Mouse (Mus musculus) intestine, embryonic 14.5 days (tissue): ENCODE data around the gene Slc44a4. TPM values are rescaled to one million over a fixed set of nuclear protein-coding genes. Genes with fewer than 3 reads are reported as not detected.
"Not testable (repeated sequence)": the region's sequence is repeated elsewhere in the genome, so short reads cannot be mapped to it uniquely, and the experiment has no call there.

Experiments used
- ATAC-seq: fragments of 200-750 bp; cut with Nextera tagmentation; replicated peaks from 2 replicates; pipeline ENCODE4 v1.8.0; 2017; ENCODE audit warnings: low read depth, moderate number of reproducible peaks, moderate TSS enrichment, moderate library complexity; ENCODE audit not compliant: low FRiP score, low TSS enrichment
- DNase-seq: peaks from one replicate; pipeline ENCODE4 v3.0.0-alpha.2; 2018; ENCODE audit warnings: low spot score
- H3K27ac ChIP-seq: fragments of 300-500 bp; sonication (generic); 2 replicates; pipeline ENCODE4 v1.5.1; 2014; ENCODE audit warnings: low read depth, mild to moderate bottlenecking, control low read depth
- H3K27me3 ChIP-seq: fragments of 300-500 bp; sonication (generic); replicated peaks from 2 replicates; pipeline ENCODE4 v1.6.1; 2014; ENCODE audit warnings: low read length, control low read depth; ENCODE audit not compliant: control insufficient read depth, insufficient read depth
- H3K36me3 ChIP-seq: fragments of 300-500 bp; sonication (generic); 2 replicates; pipeline ENCODE4 v1.6.1; 2014; ENCODE audit warnings: low read length, control low read depth; ENCODE audit not compliant: control insufficient read depth, insufficient read depth
- H3K4me1 ChIP-seq: fragments of 300-500 bp; sonication (generic); replicated peaks from 2 replicates; pipeline ENCODE4 v1.6.1; 2014; ENCODE audit warnings: low read length, control low read depth, mixed read lengths; ENCODE audit not compliant: control insufficient read depth, insufficient read depth
- H3K4me2 ChIP-seq: fragments of 300-500 bp; sonication (generic); 2 replicates; pipeline ENCODE4 v1.6.1; 2014; ENCODE audit warnings: low read length
- H3K4me3 ChIP-seq: fragments of 300-500 bp; sonication (generic); 2 replicates; pipeline ENCODE4 v1.5.1; 2014; ENCODE audit warnings: low read depth, low read length, control low read depth, mixed read lengths
- H3K9ac ChIP-seq: fragments of 300-500 bp; sonication (generic); 2 replicates; pipeline ENCODE4 v1.6.1; 2014; ENCODE audit warnings: mild to moderate bottlenecking, low read length
- H3K9me3 ChIP-seq: fragments of 300-500 bp; sonication (generic); 2 replicates; pipeline ENCODE4 v1.6.1; 2016; ENCODE audit warnings: low read length, control low read depth; ENCODE audit not compliant: control insufficient read depth
- WGBS: fragments of 180-500 bp; shearing (Covaris S2); extraction: QIAGEN DNeasy Blood & Tissue Kit; methylation state at CpG from one replicate; pipeline ENCODE4 v1.1.7; 2014; 5-methylcytosine and 5-hydroxymethylcytosine counted together
- polyA plus RNA-seq: library from polyadenylated mRNA; unstranded; fragments of >200 nt; fragmentation: Nextera tagmentation; extraction: Ambion mirVana; gene quantifications from 2 replicates; pipeline ENCODE4 v1.2.1, GENCODE M21; 2014

Gene Slc44a4
- polyA plus RNA-seq, 1 experiment from 2014 or later: 28.4 TPM

- not testable (repeated sequence) for H3K36me3 ChIP-seq, H3K27me3 ChIP-seq, H3K9ac ChIP-seq, H3K27ac ChIP-seq, H3K9me3 ChIP-seq, H3K4me3 ChIP-seq, DNase-seq, H3K4me2 ChIP-seq, ATAC-seq, H3K4me1 ChIP-seq
- 23% methylated on average over 23 of the region's 40 CpGs for WGBS
Measured at GRCm38 (mm10) chr17:34957966-34958365, 43.7 kb downstream of the Slc44a4 start.

GRCm38 (mm10) chr17:34958734-34959129, 44.5 kb downstream of the Slc44a4 start:
- H3K4me1 ChIP-seq, H3K27me3 ChIP-seq, DNase-seq, H3K9ac ChIP-seq, H3K36me3 ChIP-seq, H3K27ac ChIP-seq, H3K9me3 ChIP-seq: not testable (repeated sequence)
- Histone ChIP-seq H3K4me3 (peak overlapping the region; percentile 50; the same call in 1 of the 2 replicates), H3K4me2 (peak overlapping the region; percentile 76)
- WGBS: 4% methylated on average over 25 of the region's 47 CpGs
- ATAC-seq: peak; percentile 30

- peak; percentile 94 for ATAC-seq
- WGBS: under 1% methylated on average over 29 of the region's 32 CpGs
- H3K9me3 ChIP-seq, H3K4me1 ChIP-seq, H3K36me3 ChIP-seq, H3K27me3 ChIP-seq: not testable (repeated sequence)
- Histone ChIP-seq H3K27ac (peak within 1 kb of the TSS; percentile 95), H3K4me3 (peak within 1 kb of the TSS; percentile 50), H3K4me2 (peak within 1 kb of the TSS; percentile 76), H3K9ac (peak within 1 kb of the TSS; percentile 54)
- peak; percentile 96 for DNase-seq
Measured at GRCm38 (mm10) chr17:34959130-34959778, 45.0 kb downstream of the Slc44a4 start, which contains the start of gene Hspa1b. TSS of gene Hspa1b (minus strand) at chr17:34959238.

- Histone ChIP-seq H3K4me3 (peak overlapping the region; percentile 50), H3K36me3 (no peaks in the 10 kb centered on the region), H3K4me2 (peak overlapping the region; percentile 76), H3K27me3 (no peaks in the 10 kb centered on the region; the same call in 1 of the 2 replicates), H3K4me1 (peaks cover 5% of the 10 kb centered on the region), H3K9ac (peak overlapping the region; percentile 54), H3K27ac (peak overlapping the region; percentile 95), H3K9me3 (no peaks in the 10 kb centered on the region)
- ATAC-seq: no peak; the same call in 1 of the 2 replicates
- 16% methylated on average over 12 of the region's 12 CpGs for WGBS
- DNase-seq: no peak
Measured at GRCm38 (mm10) chr17:34959881-34960515, 45.7 kb downstream of the Slc44a4 start.

GRCm38 (mm10) chr17:34960702-34961493, 46.6 kb downstream of the Slc44a4 start:
- no peaks in the 10 kb centered on the region for H3K9me3 ChIP-seq
- H3K36me3 ChIP-seq: no peaks in the 10 kb centered on the region
- H3K27ac ChIP-seq: no peak overlapping the region
- ATAC-seq (no peak), DNase-seq (no peak)
- no peaks in the 10 kb centered on the region; the same call in 1 of the 2 replicates for H3K27me3 ChIP-seq
- no peak overlapping the region for H3K9ac ChIP-seq
- peaks cover 5% of the 10 kb centered on the region for H3K4me1 ChIP-seq
- 0 out of 2 replicates have a peak overlapping the region, but pooled peaks have one; percentile 76 for H3K4me2 ChIP-seq
- no peak overlapping the region for H3K4me3 ChIP-seq

GRCm38 (mm10) chr17:34962125-34962524, 47.9 kb downstream of the Slc44a4 start:
- Histone ChIP-seq H3K4me3 (no peak overlapping the region), H3K27me3 (no peaks in the 10 kb centered on the region), H3K4me2 (no peak overlapping the region), H3K9ac (no peak overlapping the region), H3K9me3 (no peaks in the 10 kb centered on the region), H3K36me3 (no peaks in the 10 kb centered on the region), H3K4me1 (peaks cover 5% of the 10 kb centered on the region), H3K27ac (peak overlapping the region; percentile 6; the same call in 1 of the 2 replicates)
- DNase-seq (no peak), ATAC-seq (no peak)
- 22% methylated on average over 3 of the region's 3 CpGs for WGBS

- Histone ChIP-seq H3K4me2 (no peak overlapping the region), H3K4me1 (peaks cover 5% of the 10 kb centered on the region), H3K9me3 (no peaks in the 10 kb centered on the region), H3K27ac (no peak overlapping the region), H3K4me3 (no peak overlapping the region), H3K9ac (no peak overlapping the region), H3K36me3 (no peaks in the 10 kb centered on the region), H3K27me3 (peaks cover 4% of the 10 kb centered on the region)
- DNase-seq (no peak), ATAC-seq (no peak)
- 73% methylated on average over 1 of the region's 1 CpGs for WGBS
Measured at GRCm38 (mm10) chr17:34962841-34963240, 48.6 kb downstream of the Slc44a4 start.

- H3K9me3 ChIP-seq: no peaks in the 10 kb centered on the region
- H3K4me2 ChIP-seq: no peak overlapping the region
- DNase-seq (no peak), ATAC-seq (no peak)
- H3K27ac ChIP-seq: no peak overlapping the region
- 27% methylated on average over 1 of the region's 1 CpGs for WGBS
- H3K4me3 ChIP-seq: no peak overlapping the region
- H3K27me3 ChIP-seq: peaks cover 22% of the 10 kb centered on the region
- H3K9ac ChIP-seq: no peak overlapping the region
- peaks cover 5% of the 10 kb centered on the region for H3K4me1 ChIP-seq
- no peaks in the 10 kb centered on the region for H3K36me3 ChIP-seq
Measured at GRCm38 (mm10) chr17:34964640-34965049, 50.4 kb downstream of the Slc44a4 start.
